Mouse (Mus musculus) bone marrow macrophage, adult 2 months (primary cell): ENCODE data around the gene Fam136a. TPM values are rescaled to one million over a fixed set of nuclear protein-coding genes. Genes with fewer than 3 reads are reported as not detected.

Source experiments
- H3K27ac ChIP-seq: 2 replicates; pipeline ENCODE4 v1.5.1; 2012; ENCODE audit warnings: low read depth, low read length; ENCODE audit not compliant: insufficient read depth
- H3K4me1 ChIP-seq: 2 replicates; pipeline ENCODE4 v1.6.1; 2012; ENCODE audit warnings: low read length; ENCODE audit not compliant: control insufficient read depth, insufficient read depth
- H3K4me3 ChIP-seq: 2 replicates; pipeline ENCODE4 v1.5.1; 2012; ENCODE audit warnings: mild to moderate bottlenecking, low read length, moderate library complexity; ENCODE audit not compliant: insufficient read depth
- CTCF ChIP-seq: IDR thresholded peaks from 2 replicates; pipeline ENCODE4 v1.5.1; 2012; ENCODE audit warnings: low read depth, mild to moderate bottlenecking, low read length, moderate library complexity
- POLR2A ChIP-seq: IDR thresholded peaks from 2 replicates; pipeline ENCODE4 v1.6.1; 2012; ENCODE audit warnings: mild to moderate bottlenecking, low read depth, low read length, borderline replicate concordance
- polyA plus RNA-seq: library from polyadenylated mRNA; stranded (reverse); fragments of >200 nt; gene quantifications from 2 replicates; pipeline ENCODE4 v1.2.4, GENCODE M21; 2012; ENCODE audit not compliant: missing spikeins, insufficient read depth, insufficient read length

Fam136a gene
- polyA plus RNA-seq, 1 experiment: 11.0 TPM

DNA sequence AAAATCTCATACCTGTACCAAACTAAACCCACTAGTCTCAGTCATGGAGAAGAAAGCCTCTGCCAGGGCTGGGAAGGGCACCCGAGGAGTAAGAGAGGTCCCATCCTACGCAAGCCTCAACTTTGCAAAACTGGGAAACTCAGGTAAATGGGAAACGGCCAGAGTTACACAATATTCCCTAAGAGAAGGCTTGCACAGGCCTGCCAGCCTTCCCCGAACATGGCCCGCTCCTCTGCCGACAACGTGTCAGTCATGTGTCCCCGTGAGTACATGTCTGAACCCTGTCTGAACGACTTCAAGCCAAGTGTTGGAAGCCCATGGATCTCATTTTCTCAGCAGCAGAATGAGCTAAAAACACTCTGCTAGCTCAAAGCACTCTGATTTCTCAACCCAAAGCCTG is 29.6 kb downstream of the Fam136a start:
- H3K4me1 ChIP-seq: peaks cover 22% of the 10 kb centered on the region
- no peak for TF ChIP-seq CTCF
- TF ChIP-seq POLR2A: no peak
- no peak overlapping the region for H3K27ac ChIP-seq
- H3K4me3 ChIP-seq: peak overlapping the region; percentile 14; the same call in 1 of the 2 replicates

DNA sequence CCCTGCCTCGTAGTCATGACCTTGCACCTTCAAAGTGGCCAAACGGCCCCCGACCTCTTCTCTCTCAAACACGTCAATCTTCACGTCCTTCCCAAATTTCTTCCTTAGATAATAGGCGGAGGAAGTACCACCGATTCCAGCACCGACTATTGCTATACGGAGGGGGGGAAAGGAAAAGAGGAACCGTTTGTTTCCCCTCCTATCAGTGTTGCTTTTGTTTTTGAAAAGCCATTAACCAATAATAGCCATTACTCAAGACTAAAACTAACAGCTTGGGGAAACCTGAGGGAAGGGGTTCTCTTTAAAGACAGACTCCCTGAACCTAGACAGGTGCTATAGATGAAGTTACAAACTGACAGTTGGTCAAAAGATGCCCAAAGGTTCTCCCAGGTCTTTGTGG is 30.5 kb downstream of the Fam136a start:
- H3K4me1 ChIP-seq: peaks cover 28% of the 10 kb centered on the region
- TF ChIP-seq POLR2A (no peak), CTCF (no peak)
- peak overlapping the region; percentile 76 for H3K27ac ChIP-seq
- H3K4me3 ChIP-seq: peak overlapping the region; percentile 84

DNA sequence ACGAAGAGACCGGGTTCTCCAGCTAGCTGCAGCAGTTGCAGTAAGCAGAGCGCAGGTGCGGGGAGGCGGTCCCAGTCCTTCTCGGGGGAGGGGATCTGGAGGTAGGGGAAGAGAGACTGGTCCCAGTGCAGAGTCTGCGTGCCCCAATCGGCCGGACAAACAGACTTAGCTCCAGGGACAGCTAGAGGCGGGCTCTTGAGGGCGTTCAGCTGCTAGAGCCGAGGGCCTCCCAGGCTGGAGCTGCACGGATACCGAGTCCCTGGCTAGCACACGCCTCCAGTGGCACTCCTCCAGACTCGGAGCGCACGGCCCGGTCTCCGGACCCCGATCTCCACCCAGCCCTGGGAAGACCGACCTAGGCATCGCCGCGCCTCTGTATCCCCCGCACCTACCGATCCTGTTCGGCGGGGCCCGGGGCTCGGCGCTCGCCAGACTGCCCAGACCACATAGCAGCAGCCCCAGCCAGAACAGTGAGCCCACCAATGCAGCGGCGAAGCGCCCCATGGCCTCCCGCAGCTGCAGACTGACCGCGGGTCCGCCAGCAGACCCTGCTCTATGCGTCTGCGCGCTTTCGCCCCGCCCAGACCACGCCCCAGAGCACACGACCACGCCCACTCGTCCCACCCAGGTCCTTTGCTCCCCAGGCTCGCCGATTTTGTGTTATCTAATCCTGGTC is 31.3 kb downstream of the Fam136a start, which contains the start of gene Pcyox1:
Pcyox1 (minus strand) TSS at position 574 of the 676 bp plus-strand sequence.
- Histone ChIP-seq H3K4me3 (peak within 1 kb of the TSS; percentile 84), H3K4me1 (peaks cover 28% of the 10 kb centered on the region), H3K27ac (peak within 1 kb of the TSS; percentile 76)
- TF ChIP-seq POLR2A: peak; percentile 64; the same call in 1 of the 2 replicates
- TF ChIP-seq CTCF: no peak

GRCm38 (mm10) chr6:86397257-86397980 is 32.0 kb downstream of the Fam136a start:
- TF ChIP-seq CTCF (no peak), POLR2A (no peak)
- H3K4me3 ChIP-seq: peak overlapping the region; percentile 84
- peaks cover 28% of the 10 kb centered on the region for H3K4me1 ChIP-seq
- peak overlapping the region; percentile 67 for H3K27ac ChIP-seq

GRCm38 (mm10) chr6:86398986-86399385 is 33.5 kb downstream of the Fam136a start:
- Histone ChIP-seq H3K4me3 (no peak overlapping the region), H3K4me1 (peaks cover 31% of the 10 kb centered on the region), H3K27ac (no peak overlapping the region)
- TF ChIP-seq CTCF: no peak
- TF ChIP-seq POLR2A: no peak

DNA sequence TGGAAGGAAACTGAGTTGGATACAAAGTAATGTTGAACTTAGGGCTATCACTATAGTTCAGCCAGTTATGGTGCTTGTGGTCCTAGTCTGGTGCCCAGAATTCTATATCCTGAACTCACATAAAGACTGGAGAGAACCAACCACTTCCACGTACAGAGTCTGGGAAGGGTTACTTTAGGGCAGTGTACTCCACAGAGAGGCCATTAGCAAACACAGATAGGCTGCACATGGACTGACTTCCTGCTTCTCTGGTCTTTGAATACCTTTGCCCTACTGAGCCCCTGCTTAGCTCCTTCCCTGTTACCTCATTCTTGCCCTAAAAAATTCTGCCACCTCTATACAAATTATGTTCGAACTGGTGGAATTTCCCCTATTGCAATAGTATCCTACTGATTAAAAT is 34.5 kb downstream of the Fam136a start:
- Histone ChIP-seq H3K4me1 (peaks cover 27% of the 10 kb centered on the region), H3K27ac (0 out of 2 replicates have a peak overlapping the region, but pooled peaks have one; percentile 34), H3K4me3 (no peak overlapping the region)
- TF ChIP-seq POLR2A (no peak), CTCF (no peak)

- Histone ChIP-seq H3K4me1 (peaks cover 26% of the 10 kb centered on the region), H3K27ac (peak overlapping the region; percentile 60), H3K4me3 (peak overlapping the region; percentile 53)
- TF ChIP-seq CTCF (peak; percentile 68), POLR2A (no peak)
Observed at GRCm38 (mm10) chr6:86400972-86401371, 35.5 kb downstream of the Fam136a start.

GRCm38 (mm10) chr6:86402681-86403607 is 37.5 kb downstream of the Fam136a start:
- TF ChIP-seq CTCF: no peak
- no peak overlapping the region for H3K4me3 ChIP-seq
- no peak overlapping the region for H3K27ac ChIP-seq
- peaks cover 26% of the 10 kb centered on the region for H3K4me1 ChIP-seq

DNA sequence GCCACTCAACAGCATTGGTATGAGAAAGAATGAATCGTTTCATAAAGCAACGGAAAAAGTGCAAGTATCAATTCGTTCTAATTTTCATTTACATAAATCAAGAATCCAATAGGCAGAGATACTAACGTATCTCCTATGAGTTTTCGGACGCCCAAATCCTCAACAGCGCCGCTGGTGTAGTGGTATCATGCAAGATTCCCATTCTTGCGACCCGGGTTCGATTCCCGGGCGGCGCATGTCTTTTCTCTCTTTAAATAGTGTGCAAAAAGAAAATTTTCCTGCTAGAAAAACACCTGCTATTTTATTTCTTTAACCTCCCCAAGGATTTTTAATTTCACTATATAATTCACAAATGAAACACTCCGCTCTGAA is 38.3 kb downstream of the Fam136a start:
- Histone ChIP-seq H3K4me3 (peak overlapping the region; percentile 27; the same call in 1 of the 2 replicates), H3K27ac (0 out of 2 replicates have a peak overlapping the region, but pooled peaks have one; percentile 12), H3K4me1 (peaks cover 20% of the 10 kb centered on the region)
- no peak for TF ChIP-seq POLR2A
- TF ChIP-seq CTCF: no peak
